Mouse (Mus musculus) liver, adult 2 months (tissue): ENCODE measurements around the gene Cadm1.

Experiments
- CTCF ChIP-seq: fragments of 200-500 bp; IDR thresholded peaks from 2 replicates; pipeline ENCODE4 v1.5.1; 2011; ENCODE audit warnings: low read depth, low read length, control low read depth
- POLR2A ChIP-seq: fragments of 200-500 bp; IDR thresholded peaks from 2 replicates; pipeline ENCODE4 v1.6.1; 2011; ENCODE audit warnings: low read length, control low read depth; ENCODE audit not compliant: insufficient read depth; ENCODE audit errors: extremely low read depth

GRCm38 (mm10) chr9:47583241-47583640 is 53.3 kb downstream of the Cadm1 start:
- TF ChIP-seq CTCF (no peak), POLR2A (no peak)
